Mouse (Mus musculus) liver (tissue): ENCODE measurements around the gene Rhog.

Source experiments
- DNase-seq: peaks from one replicate; pipeline ENCODE4 v3.0.0-alpha.2; 2020; ENCODE audit warnings: mixed read lengths

Gene Rhog

GRCm38 (mm10) chr7:102211071-102211470 lies 44.8 kb downstream of the Rhog start:
- no peak for DNase-seq

GRCm38 (mm10) chr7:102209756-102210721 lies 45.8 kb downstream of the Rhog start, which contains the start of the genes Nup98 and Pgap2:
TSS of gene Nup98 (minus strand) at chr7:102210176.
TSS of gene Pgap2 (plus strand) at chr7:102210208.
- DNase-seq = peak; percentile 99

GRCm38 (mm10) chr7:102208806-102209363 lies 47.0 kb downstream of the Rhog start:
- DNase-seq = no peak

GRCm38 (mm10) chr7:102205646-102206045 lies 50.2 kb downstream of the Rhog start:
- DNase-seq = peak; percentile 45

GRCm38 (mm10) chr7:102204296-102204857 lies 51.5 kb downstream of the Rhog start:
- no peak for DNase-seq

- DNase-seq = no peak
These were observed 54.7 kb downstream of the Rhog start for GRCm38 (mm10) chr7:102200996-102201785.

GRCm38 (mm10) chr7:102200576-102200975 lies 55.3 kb downstream of the Rhog start:
- no peak for DNase-seq

- no peak for DNase-seq
These were observed 63.5 kb downstream of the Rhog start for GRCm38 (mm10) chr7:102192356-102192755.
